Mouse (Mus musculus) hindbrain, embryonic 15.5 days (tissue): Measurements from ENCODE around the gene Prdm8. TPM values are rescaled to one million over a fixed set of nuclear protein-coding genes. Genes with fewer than 3 reads are reported as not detected.
A peak's percentile ranks its signal among the peaks of the same experiment; 100 is the strongest.

Source experiments
- ATAC-seq: fragments of 200-750 bp; cut with Nextera tagmentation; 2 replicates; pipeline ENCODE4 v1.8.0; 2017; ENCODE audit warnings: low read depth, moderate number of reproducible peaks, moderate TSS enrichment; ENCODE audit not compliant: low FRiP score
- H3K27ac ChIP-seq: fragments of 300-500 bp; sonication (generic); replicated peaks from 2 replicates; pipeline ENCODE4 v1.5.1; 2015; ENCODE audit warnings: mild to moderate bottlenecking, inconsistent platforms
- H3K27me3 ChIP-seq: fragments of 300-500 bp; sonication (generic); 2 replicates; pipeline ENCODE4 v1.6.1; 2015; ENCODE audit warnings: control low read depth, inconsistent platforms
- H3K36me3 ChIP-seq: fragments of 300-500 bp; sonication (generic); 2 replicates; pipeline ENCODE4 v1.6.1; 2015; ENCODE audit warnings: control low read depth, inconsistent platforms
- H3K4me1 ChIP-seq: fragments of 300-500 bp; sonication (generic); replicated peaks from 2 replicates; pipeline ENCODE4 v1.6.1; 2015; ENCODE audit warnings: control low read depth, inconsistent platforms
- H3K4me2 ChIP-seq: fragments of 300-500 bp; sonication (generic); 2 replicates; pipeline ENCODE4 v1.6.1; 2015; ENCODE audit warnings: moderate library complexity, mild to moderate bottlenecking, inconsistent platforms
- H3K4me3 ChIP-seq: fragments of 300-500 bp; sonication (generic); 2 replicates; pipeline ENCODE4 v1.5.1; 2015; ENCODE audit warnings: mild to moderate bottlenecking, inconsistent platforms
- H3K9ac ChIP-seq: fragments of 300-500 bp; sonication (generic); 2 replicates; pipeline ENCODE4 v1.6.1; 2015; ENCODE audit warnings: inconsistent platforms
- H3K9me3 ChIP-seq: fragments of 300-500 bp; sonication (generic); 2 replicates; pipeline ENCODE4 v1.6.1; 2016; ENCODE audit warnings: control low read depth, inconsistent platforms
- WGBS: fragments of 180-500 bp; shearing (Covaris S2); methylation state at CpG from one replicate; pipeline ENCODE4 v1.1.7; 2015; 5-methylcytosine and 5-hydroxymethylcytosine counted together
- polyA plus RNA-seq: library from polyadenylated mRNA; unstranded; fragments of >200 nt; fragmentation: Nextera tagmentation; extraction: Ambion mirVana; gene quantifications from 2 replicates; pipeline ENCODE4 v1.2.1, GENCODE M21; 2015

Prdm8 gene
- polyA plus RNA-seq: 3.7 and 5.4 TPM in 2 replicates

DNA sequence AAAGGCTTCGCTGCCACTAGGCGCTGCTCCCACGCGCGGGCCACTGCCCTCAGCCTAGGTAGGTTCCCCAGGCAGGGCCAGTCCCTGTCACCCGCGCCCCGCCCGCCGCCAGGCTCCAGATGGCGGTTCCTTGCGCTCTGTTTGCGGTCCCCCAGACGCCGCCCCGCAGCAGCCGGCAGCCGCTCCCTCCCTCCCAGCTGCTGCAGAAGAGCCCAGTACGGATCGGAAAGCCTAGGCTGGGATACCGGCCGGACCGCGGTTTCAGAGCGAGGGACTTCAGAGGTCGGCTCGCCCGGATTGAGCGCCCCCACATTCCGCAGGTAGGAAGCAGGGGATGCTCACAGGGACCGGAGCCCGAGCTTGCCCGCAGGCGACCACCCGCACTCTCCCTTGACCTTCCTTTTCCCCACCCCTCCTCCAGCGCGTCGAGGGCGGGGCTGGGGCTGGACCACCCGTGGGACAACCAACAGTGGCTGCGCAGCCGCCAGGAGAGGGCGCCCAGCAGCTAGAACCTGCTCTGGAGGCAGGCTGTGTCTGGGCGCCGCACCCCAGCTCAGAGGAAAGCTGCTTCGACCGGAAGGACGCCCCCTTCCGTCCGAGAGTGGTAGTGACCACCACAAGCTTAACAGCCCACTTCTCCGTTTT is at the start of gene Prdm8:
Gene Prdm8, plus strand, starts transcription at position 19 of the 645 bp plus-strand sequence.
- Histone ChIP-seq H3K4me3 (peak within 1 kb of the TSS; percentile 46), H3K4me2 (peak within 1 kb of the TSS; percentile 87), H3K36me3 (no peaks in the 10 kb centered on the region), H3K27ac (peak within 1 kb of the TSS; percentile 67), H3K9ac (peak within 1 kb of the TSS; percentile 43), H3K4me1 (peaks cover 45% of the 10 kb centered on the region), H3K9me3 (no peaks in the 10 kb centered on the region), H3K27me3 (peaks cover 47% of the 10 kb centered on the region)
- WGBS: under 1% methylated on average over 44 of the region's 51 CpGs
- ATAC-seq: peak; percentile 92

DNA sequence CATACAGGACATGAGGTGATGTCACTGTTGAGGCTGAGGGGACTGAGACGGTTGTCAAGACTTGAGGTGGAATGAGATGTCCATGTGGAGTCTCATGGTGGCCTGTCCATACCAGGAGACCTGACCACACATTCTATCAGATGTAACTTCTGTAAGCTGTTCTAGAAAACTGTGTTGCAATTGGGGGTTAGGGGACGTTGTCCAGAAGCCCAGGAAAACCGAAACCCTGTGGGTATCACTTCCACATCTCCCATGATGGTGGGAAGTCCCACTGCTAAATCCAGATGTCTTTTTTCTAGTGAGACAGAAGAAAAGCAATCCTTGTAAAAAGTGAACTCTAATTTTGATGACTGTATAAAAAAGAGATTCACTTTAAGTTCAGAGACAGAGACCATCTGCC is 39.9 kb upstream of the Prdm8 start:
- no peak overlapping the region for H3K4me2 ChIP-seq
- H3K36me3 ChIP-seq: no peaks in the 10 kb centered on the region
- H3K4me1 ChIP-seq: no peaks in the 10 kb centered on the region
- 90% methylated on average over 3 of the region's 3 CpGs for WGBS
- ATAC-seq: no peak
- H3K9me3 ChIP-seq: no peaks in the 10 kb centered on the region
- no peak overlapping the region for H3K4me3 ChIP-seq
- no peaks in the 10 kb centered on the region for H3K27me3 ChIP-seq
- H3K27ac ChIP-seq: no peak overlapping the region
- no peak overlapping the region for H3K9ac ChIP-seq

DNA sequence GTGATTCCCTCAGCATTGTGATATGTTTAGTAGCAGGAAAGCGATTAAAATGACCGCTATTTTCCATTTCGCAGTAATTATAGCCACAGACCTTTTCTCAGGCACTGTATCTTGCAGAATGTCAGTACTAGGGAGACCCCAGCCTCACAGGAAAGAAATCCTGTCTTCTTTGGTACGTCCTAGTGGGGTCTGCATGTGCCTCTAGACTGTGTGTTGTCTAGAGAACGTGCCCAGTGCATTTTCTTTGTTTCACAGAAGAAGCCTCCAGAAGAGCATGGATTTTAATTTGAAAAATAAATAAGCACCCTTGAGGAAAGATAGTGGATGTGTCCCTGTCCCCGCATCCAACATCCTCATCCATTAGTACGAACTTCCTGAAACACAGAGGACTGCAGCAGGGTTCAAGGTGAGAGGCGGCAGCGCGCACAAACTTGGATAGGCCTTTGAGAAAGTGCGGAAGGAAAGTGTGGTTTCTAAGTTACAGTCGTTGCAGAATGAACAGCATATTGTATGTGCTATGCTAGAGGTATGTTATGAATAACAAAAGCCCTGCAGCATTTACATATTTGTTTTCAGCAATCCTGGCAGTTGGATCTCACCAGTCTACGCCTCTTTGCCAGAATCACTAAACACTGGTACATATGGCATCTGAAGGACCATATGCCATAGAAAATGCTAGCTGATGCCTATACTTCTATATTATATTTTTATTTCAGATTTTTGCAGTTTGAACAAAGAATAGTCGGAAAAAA is 28.3 kb upstream of the Prdm8 start:
- no peak overlapping the region for H3K27ac ChIP-seq
- 68% methylated on average over 14 of the region's 14 CpGs for whole genome bisulfite sequencing
- no peaks in the 10 kb centered on the region for H3K9me3 ChIP-seq
- no peak overlapping the region for H3K4me2 ChIP-seq
- 0 out of 2 replicates have a peak, but pooled peaks cover 5% of the 10 kb centered on the region for H3K4me1 ChIP-seq
- H3K9ac ChIP-seq: no peak overlapping the region
- no peaks in the 10 kb centered on the region for H3K36me3 ChIP-seq
- H3K4me3 ChIP-seq: no peak overlapping the region
- no peaks in the 10 kb centered on the region for H3K27me3 ChIP-seq
- ATAC-seq: no peak

DNA sequence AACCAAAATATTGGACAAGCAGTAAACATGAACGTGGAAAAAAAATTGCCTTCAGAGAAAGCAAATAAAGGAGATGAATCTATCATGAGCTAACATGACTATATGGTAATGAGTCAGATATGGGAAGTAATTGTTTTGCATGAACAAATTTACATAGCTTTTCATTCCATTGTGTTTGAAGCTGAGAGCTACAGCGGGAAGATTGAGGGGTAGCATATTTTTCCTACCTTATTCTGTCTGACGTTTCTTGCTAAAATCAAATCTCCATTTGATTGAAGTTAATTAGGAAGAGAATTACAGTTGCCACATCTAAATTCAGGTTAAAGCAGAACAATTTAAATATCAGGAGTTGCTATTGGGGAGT is 27.7 kb upstream of the Prdm8 start:
- H3K27me3 ChIP-seq: no peaks in the 10 kb centered on the region
- 0 out of 2 replicates have a peak, but pooled peaks cover 5% of the 10 kb centered on the region for H3K4me1 ChIP-seq
- H3K27ac ChIP-seq: no peak overlapping the region
- WGBS: 51% methylated on average over 3 of the region's 3 CpGs
- no peak overlapping the region for H3K4me2 ChIP-seq
- ATAC-seq: no peak
- no peak overlapping the region for H3K9ac ChIP-seq
- H3K4me3 ChIP-seq: no peak overlapping the region
- no peaks in the 10 kb centered on the region for H3K36me3 ChIP-seq
- no peaks in the 10 kb centered on the region for H3K9me3 ChIP-seq

DNA sequence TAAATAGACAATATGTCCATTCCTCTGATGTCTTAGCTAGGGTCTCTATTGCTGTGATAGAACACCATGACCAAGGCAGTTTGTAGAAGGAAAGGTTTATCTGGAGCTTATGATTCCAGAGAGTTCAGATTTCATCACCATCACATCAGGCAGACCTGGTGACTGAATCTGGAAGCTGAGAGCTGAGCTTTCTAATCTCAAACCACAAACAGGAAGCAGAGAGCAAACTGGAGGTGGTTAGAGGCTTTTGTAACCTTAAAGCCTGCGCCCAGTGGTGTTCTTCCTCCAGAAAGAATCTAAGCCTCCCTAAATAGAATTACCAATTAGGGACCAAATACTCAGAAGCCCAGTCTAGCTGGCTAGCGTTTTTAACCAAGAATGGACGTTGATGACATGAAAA is 20.1 kb upstream of the Prdm8 start:
- no peak overlapping the region for H3K4me3 ChIP-seq
- no peaks in the 10 kb centered on the region for H3K4me1 ChIP-seq
- H3K27me3 ChIP-seq: no peaks in the 10 kb centered on the region
- no peaks in the 10 kb centered on the region for H3K36me3 ChIP-seq
- WGBS: 71% methylated on average over 3 of the region's 3 CpGs
- H3K27ac ChIP-seq: no peak overlapping the region
- H3K9me3 ChIP-seq: no peaks in the 10 kb centered on the region
- no peak overlapping the region for H3K4me2 ChIP-seq
- ATAC-seq: no peak
- H3K9ac ChIP-seq: no peak overlapping the region

DNA sequence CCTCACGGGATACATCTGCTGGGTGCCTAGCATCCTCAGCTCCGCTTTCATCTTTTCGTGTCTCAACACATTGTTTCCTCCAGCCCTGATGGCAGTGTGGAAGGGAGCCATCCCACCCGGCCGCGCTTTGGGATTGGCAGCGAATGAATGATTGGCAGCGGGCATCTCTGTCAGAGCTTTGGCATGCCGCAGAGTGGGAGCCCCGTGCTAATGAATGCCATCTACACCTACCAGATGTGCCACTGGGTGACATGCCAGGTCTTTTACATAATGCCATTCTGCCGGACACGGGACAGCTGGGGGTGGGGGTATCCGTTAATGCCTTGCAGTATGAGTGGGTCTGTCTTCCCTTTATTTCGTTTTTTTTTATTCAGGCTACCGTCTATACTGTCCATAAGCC is 882 bp upstream of the Prdm8 start:
- Histone ChIP-seq H3K9me3 (no peaks in the 10 kb centered on the region), H3K27ac (0 out of 2 replicates have a peak overlapping the region, but pooled peaks have one; percentile 67), H3K9ac (no peak overlapping the region), H3K4me2 (peak overlapping the region; percentile 87), H3K4me1 (peaks cover 44% of the 10 kb centered on the region), H3K36me3 (no peaks in the 10 kb centered on the region), H3K4me3 (no peak overlapping the region), H3K27me3 (peaks cover 35% of the 10 kb centered on the region)
- 2% methylated on average over 15 of the region's 15 CpGs for WGBS
- ATAC-seq: 0 out of 2 replicates have a peak, but pooled peaks have one; percentile 29

DNA sequence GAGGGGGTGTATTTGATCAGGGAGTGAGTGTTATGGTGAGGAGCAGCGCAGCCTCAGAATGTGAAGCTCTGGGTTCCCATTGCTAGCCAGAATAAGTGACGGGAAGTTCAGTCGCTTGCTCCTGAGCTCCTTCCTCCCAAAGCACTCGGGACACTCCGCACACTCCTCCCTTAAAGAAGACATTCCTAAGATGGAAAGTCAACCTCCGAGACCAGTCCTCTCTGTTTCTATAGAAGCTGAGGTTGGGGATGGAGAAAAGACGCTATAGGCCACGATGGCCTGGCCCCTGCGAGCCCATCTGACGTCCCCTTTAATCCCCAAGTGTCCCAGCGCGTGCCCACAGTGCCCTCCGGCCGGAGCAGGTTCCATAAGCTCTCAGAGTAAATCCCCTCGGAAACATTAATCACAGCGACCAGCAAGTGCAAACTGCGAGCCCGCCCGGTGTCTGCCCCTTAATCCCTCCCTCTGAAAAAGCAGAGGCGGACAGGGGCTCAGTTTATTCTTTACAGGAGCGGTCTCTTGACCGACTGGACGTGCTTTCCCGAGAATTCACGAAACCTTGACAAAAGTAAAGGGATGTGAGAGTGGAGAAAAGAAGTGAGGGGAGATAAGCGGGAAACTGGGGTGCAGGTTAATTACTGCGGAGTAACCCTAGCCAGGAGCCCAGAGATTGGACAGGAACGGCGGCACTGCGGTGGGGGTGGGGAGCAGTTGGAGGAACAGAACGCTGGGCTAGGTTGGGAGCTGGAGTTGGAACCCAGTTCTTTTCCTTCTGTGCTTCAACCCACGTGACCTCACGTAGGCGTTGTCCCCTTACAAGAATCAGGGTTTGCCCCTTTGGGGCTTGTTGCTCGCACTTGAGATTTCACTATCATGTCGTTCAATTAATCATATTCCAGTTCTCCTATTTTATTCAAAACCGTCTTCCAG is 1.6 kb downstream of the Prdm8 start:
- peak overlapping the region; percentile 46 for H3K4me3 ChIP-seq
- no peaks in the 10 kb centered on the region for H3K36me3 ChIP-seq
- peak overlapping the region; percentile 11; the same call in 1 of the 2 replicates for H3K27ac ChIP-seq
- H3K9me3 ChIP-seq: no peaks in the 10 kb centered on the region
- peaks cover 52% of the 10 kb centered on the region for H3K4me1 ChIP-seq
- peaks cover 60% of the 10 kb centered on the region for H3K27me3 ChIP-seq
- ATAC-seq: no peak
- peak overlapping the region; percentile 87 for H3K4me2 ChIP-seq
- under 1% methylated on average over 37 of the region's 37 CpGs for WGBS
- no peak overlapping the region for H3K9ac ChIP-seq

DNA sequence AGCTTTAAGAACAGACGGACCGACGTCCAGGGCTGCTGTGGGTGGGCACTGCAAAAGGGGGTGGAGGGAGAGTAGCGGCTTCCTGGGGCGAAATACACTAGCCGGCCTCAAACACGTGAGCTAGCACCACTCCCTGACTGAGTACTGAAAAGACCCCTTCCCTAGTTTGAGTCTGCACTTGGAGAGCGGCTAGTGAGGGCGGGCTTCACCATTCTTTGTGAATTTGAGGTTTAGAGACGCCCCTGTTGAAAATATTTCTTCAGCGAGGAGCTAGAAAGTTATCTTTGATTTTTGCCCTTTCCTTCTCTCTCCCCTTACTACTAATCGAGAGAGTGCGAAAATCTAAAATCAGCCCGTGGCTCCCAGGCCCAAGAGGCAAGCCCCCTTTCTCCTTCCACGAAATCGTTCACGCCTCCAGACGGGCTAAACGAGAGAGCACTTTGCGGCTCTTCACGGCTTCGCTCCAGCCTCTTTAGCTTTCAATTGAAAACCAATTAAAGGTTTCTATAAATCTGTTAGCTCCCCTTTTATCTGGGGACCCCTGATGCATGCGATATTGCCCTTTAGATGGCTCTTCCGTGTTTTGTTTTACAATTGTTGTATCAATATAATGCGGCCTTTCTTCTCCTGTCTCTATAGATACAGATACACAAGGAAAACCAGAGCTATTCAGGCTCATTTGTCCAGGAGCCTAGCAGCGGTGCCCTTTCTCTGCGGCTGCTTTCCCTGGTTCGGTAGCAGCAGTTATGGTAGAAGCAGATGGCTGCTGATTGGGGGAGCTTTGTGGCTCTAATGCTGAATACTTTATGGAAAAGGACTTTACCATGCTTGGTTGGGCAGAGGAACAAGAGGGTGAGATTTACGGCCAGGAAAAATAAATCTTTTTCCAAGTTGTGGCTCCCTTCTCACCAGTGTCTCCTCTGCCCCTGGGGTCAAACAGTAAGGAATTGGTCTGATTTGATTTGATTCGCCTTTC is 2.7 kb downstream of the Prdm8 start:
- Histone ChIP-seq H3K27ac (peak overlapping the region; percentile 3; the same call in 1 of the 2 replicates), H3K4me2 (peak overlapping the region; percentile 87), H3K9me3 (no peaks in the 10 kb centered on the region), H3K27me3 (peaks cover 64% of the 10 kb centered on the region), H3K4me1 (peaks cover 52% of the 10 kb centered on the region), H3K36me3 (no peaks in the 10 kb centered on the region), H3K4me3 (peak overlapping the region; percentile 46; the same call in 1 of the 2 replicates), H3K9ac (no peak overlapping the region)
- WGBS: 2% methylated on average over 30 of the region's 30 CpGs
- ATAC-seq: no peak

DNA sequence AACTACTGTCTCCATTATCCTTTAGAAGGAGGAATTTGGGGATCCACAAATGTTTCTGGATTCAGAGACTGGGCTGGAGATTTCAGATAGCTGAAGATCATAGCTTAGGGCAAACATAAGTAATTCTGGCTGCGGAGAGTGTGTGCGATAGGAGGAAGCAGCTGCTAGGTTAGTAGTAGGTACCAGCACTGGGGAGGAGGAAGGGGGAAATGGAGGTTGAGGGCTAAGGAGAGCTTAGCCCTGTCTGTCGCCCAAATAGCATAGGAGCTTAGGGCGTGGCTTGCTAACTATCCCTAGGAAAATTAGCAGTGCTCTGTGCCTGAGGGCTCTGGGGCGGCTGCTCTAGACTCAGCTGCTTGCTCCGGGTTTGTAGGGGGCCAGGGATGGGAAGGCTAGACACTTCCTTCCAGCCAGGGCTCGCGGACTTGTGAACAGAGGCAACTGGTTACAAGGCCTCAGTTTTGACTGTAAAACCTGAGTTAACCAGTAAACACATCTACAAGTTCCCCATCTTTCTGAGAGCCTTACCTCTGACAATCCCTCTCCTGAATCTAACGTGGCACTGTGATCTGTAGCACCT is 4.7 kb downstream of the Prdm8 start:
- H3K4me1 ChIP-seq: peaks cover 42% of the 10 kb centered on the region
- no peak overlapping the region for H3K9ac ChIP-seq
- peaks cover 53% of the 10 kb centered on the region for H3K27me3 ChIP-seq
- no peak overlapping the region for H3K4me2 ChIP-seq
- H3K36me3 ChIP-seq: no peaks in the 10 kb centered on the region
- WGBS: 23% methylated on average over 9 of the region's 9 CpGs
- H3K27ac ChIP-seq: no peak overlapping the region
- no peaks in the 10 kb centered on the region for H3K9me3 ChIP-seq
- no peak overlapping the region for H3K4me3 ChIP-seq
- no peak for ATAC-seq

DNA sequence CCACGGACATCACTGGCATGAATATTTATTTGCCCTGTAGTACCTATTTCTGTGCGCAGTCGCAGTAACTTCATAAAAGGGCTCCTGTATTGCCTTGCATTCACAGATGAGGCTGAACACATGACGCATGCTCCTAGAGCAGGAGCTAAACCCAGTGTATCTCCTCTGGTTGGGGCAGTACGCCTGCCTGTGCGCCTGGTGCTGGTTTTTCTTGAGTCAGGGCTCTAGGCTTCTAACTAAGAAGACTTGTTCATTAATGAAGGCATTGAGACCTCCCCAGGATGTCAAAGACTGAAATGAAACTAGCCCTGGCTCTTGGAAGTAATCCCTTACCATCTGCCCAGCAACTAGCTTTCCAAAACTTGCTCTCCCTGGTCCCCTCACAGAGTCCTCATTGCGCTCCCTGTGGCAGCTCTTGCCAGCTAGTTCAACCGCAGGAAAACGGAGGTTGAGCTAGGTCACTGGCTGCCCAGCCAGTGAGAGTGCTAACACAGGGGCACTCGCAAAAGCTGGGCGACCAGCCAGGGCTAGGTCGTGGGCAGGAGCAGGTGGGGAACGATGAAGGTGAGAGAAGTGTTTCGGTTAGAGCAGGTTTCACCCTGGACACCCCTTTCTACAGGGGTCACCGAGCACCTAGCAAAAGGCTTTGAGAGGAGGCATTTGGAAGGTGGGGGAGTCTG is 5.6 kb downstream of the Prdm8 start:
- Histone ChIP-seq H3K27me3 (peaks cover 56% of the 10 kb centered on the region), H3K36me3 (no peaks in the 10 kb centered on the region)
- ATAC-seq: peak; percentile 36; the same call in 1 of the 2 replicates

More for the DNA sequence above, 5.6 kb downstream of the Prdm8 start:
- Histone ChIP-seq H3K4me3 (no peak overlapping the region), H3K4me1 (peaks cover 33% of the 10 kb centered on the region), H3K9me3 (no peaks in the 10 kb centered on the region), H3K9ac (no peak overlapping the region), H3K4me2 (no peak overlapping the region), H3K27ac (no peak overlapping the region)
- 10% methylated on average over 15 of the region's 15 CpGs for WGBS
